Mouse (Mus musculus) liver, embryonic 14.5 days (tissue): ENCODE results near the gene Bphl.

ENCODE experiments used
- CTCF ChIP-seq: IDR thresholded peaks from 2 replicates; pipeline ENCODE4 v1.5.1; 2016; ENCODE audit warnings: antibody characterized with exemption, low read depth, control low read depth
- EP300 ChIP-seq: IDR thresholded peaks from 2 replicates; pipeline ENCODE4 v1.6.1; 2016; ENCODE audit warnings: antibody characterized with exemption, low read depth

DNA sequence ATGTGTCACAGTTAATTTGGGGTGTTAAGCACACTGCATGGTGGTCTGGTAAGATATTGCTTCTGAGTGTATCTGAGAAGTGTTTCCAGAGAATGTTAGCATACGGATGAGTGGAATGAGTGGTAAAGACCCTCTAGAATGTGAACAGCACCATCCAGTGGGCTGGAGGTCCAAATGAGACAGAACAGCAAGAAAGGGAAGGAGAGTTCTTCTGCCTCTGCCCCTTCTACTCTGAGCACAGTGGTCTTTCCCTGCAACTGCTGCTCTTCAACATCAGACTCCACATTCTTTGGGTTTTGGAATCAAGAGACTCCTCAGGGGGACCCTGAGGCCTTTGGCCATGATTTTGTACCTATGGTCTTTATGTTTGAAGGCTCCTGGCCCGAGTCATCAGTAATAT is 68.9 kb downstream of the Bphl start:
- TF ChIP-seq CTCF: no peak
- TF ChIP-seq EP300: no peak
